Mouse (Mus musculus) liver, embryonic 11.5 days (tissue): ENCODE data around the gene Amigo1. TPM values are rescaled to one million over a fixed set of nuclear protein-coding genes. Genes with fewer than 3 reads are reported as not detected.
A peak's percentile ranks its signal among the peaks of the same experiment; 100 is the strongest.

ENCODE experiments used
- ATAC-seq: fragments of 200-750 bp; cut with Nextera tagmentation; replicated peaks from 2 replicates; pipeline ENCODE4 v1.8.0; 2017; ENCODE audit warnings: moderate number of reproducible peaks, mild to moderate bottlenecking, moderate TSS enrichment, moderate library complexity; ENCODE audit not compliant: low FRiP score
- DNase-seq: peaks from one replicate; pipeline ENCODE4 v3.0.0-alpha.2; 2017; ENCODE audit warnings: low spot score
- H3K27ac ChIP-seq: fragments of 300-500 bp; sonication (generic); 2 replicates; pipeline ENCODE4 v1.5.1; 2014; ENCODE audit warnings: mild to moderate bottlenecking, low read depth, low read length, control low read depth
- H3K27me3 ChIP-seq: fragments of 300-500 bp; sonication (generic); replicated peaks from 2 replicates; pipeline ENCODE4 v1.6.1; 2014; ENCODE audit warnings: low read length, mixed read lengths; ENCODE audit not compliant: control insufficient read depth, insufficient read depth
- H3K36me3 ChIP-seq: fragments of 300-500 bp; sonication (generic); 2 replicates; pipeline ENCODE4 v1.6.1; 2014; ENCODE audit warnings: mild to moderate bottlenecking, low read length, moderate library complexity, mixed read lengths; ENCODE audit not compliant: control insufficient read depth, insufficient read depth
- H3K4me1 ChIP-seq: fragments of 300-500 bp; sonication (generic); replicated peaks from 2 replicates; pipeline ENCODE4 v1.6.1; 2014; ENCODE audit warnings: low read length, mixed read lengths; ENCODE audit not compliant: control insufficient read depth, insufficient read depth
- H3K4me2 ChIP-seq: fragments of 300-500 bp; sonication (generic); 2 replicates; pipeline ENCODE4 v1.6.1; 2014; ENCODE audit warnings: mild to moderate bottlenecking, control low read depth, moderate library complexity
- H3K4me3 ChIP-seq: fragments of 300-500 bp; sonication (generic); 2 replicates; pipeline ENCODE4 v1.5.1; 2014; ENCODE audit warnings: low read depth, low read length, control low read depth
- H3K9ac ChIP-seq: fragments of 300-500 bp; sonication (generic); 2 replicates; pipeline ENCODE4 v1.6.1; 2014; ENCODE audit warnings: low read depth, low read length, control low read depth
- H3K9me3 ChIP-seq: fragments of 300-500 bp; sonication (generic); 2 replicates; pipeline ENCODE4 v1.6.1; 2016; ENCODE audit warnings: low read length, inconsistent platforms, mixed read lengths; ENCODE audit not compliant: control insufficient read depth
- WGBS: fragments of 180-500 bp; shearing (Covaris S2); extraction: QIAGEN DNeasy Blood & Tissue Kit; methylation state at CpG from one replicate; pipeline ENCODE4 v1.1.7; 2014; 5-methylcytosine and 5-hydroxymethylcytosine counted together
- polyA plus RNA-seq: library from polyadenylated mRNA; unstranded; fragments of >200 nt; fragmentation: Nextera tagmentation; extraction: Ambion mirVana; gene quantifications from 2 replicates; pipeline ENCODE4 v1.2.1, GENCODE M21; 2014

Gene Amigo1
- polyA plus RNA-seq, 1 experiment from 2014 or later, result 0.88 TPM

GRCm38 (mm10) chr3:108210771-108211139 lies 24.6 kb downstream of the Amigo1 start, which contains the start of gene Atxn7l2:
Atxn7l2 (minus strand) TSS chr3:108210934.
- ATAC-seq (peak; percentile 72), DNase-seq (no peak)
- Histone ChIP-seq H3K4me3 (peak within 1 kb of the TSS; percentile 63), H3K4me2 (peak within 1 kb of the TSS; percentile 89), H3K4me1 (peaks cover 16% of the 10 kb centered on the region), H3K9me3 (no peaks in the 10 kb centered on the region), H3K27ac (peak within 1 kb of the TSS; percentile 76), H3K9ac (peak within 1 kb of the TSS; percentile 75), H3K36me3 (peaks cover 8% of the 10 kb centered on the region), H3K27me3 (peaks cover 4% of the 10 kb centered on the region; the same call in 1 of the 2 replicates)
- WGBS, result under 1% methylated on average over 14 of the region's 14 CpGs

GRCm38 (mm10) chr3:108211845-108212244 lies 25.7 kb downstream of the Amigo1 start:
- no peak overlapping the region for H3K4me2 ChIP-seq
- H3K4me1 ChIP-seq, result peaks cover 16% of the 10 kb centered on the region
- H3K4me3 ChIP-seq, result no peak overlapping the region
- H3K36me3 ChIP-seq, result no peaks in the 10 kb centered on the region; the same call in 1 of the 2 replicates
- no peak overlapping the region for H3K9ac ChIP-seq
- WGBS, result 87% methylated on average over 6 of the region's 6 CpGs
- H3K27me3 ChIP-seq, result peaks cover 8% of the 10 kb centered on the region; the same call in 1 of the 2 replicates
- H3K9me3 ChIP-seq, result no peaks in the 10 kb centered on the region
- H3K27ac ChIP-seq, result no peak overlapping the region
- no peak for DNase-seq
- ATAC-seq, result no peak

- H3K4me1 ChIP-seq, result peaks cover 16% of the 10 kb centered on the region
- WGBS, result 80% methylated on average over 8 of the region's 8 CpGs
- no peak overlapping the region for H3K4me2 ChIP-seq
- no peaks in the 10 kb centered on the region for H3K36me3 ChIP-seq
- H3K4me3 ChIP-seq, result no peak overlapping the region
- no peak for ATAC-seq
- DNase-seq, result no peak
- H3K27ac ChIP-seq, result no peak overlapping the region
- peaks cover 8% of the 10 kb centered on the region; the same call in 1 of the 2 replicates for H3K27me3 ChIP-seq
- no peak overlapping the region for H3K9ac ChIP-seq
- no peaks in the 10 kb centered on the region for H3K9me3 ChIP-seq
Observed at GRCm38 (mm10) chr3:108212406-108212805, 26.3 kb downstream of the Amigo1 start.

GRCm38 (mm10) chr3:108214734-108215133 lies 28.6 kb downstream of the Amigo1 start:
- no peak overlapping the region for H3K9ac ChIP-seq
- no peak for DNase-seq
- 14% methylated on average over 5 of the region's 5 CpGs for WGBS
- H3K27me3 ChIP-seq, result peaks cover 13% of the 10 kb centered on the region; the same call in 1 of the 2 replicates
- H3K4me2 ChIP-seq, result no peak overlapping the region
- no peak for ATAC-seq
- no peaks in the 10 kb centered on the region for H3K9me3 ChIP-seq
- H3K4me3 ChIP-seq, result no peak overlapping the region
- no peaks in the 10 kb centered on the region for H3K36me3 ChIP-seq
- no peak overlapping the region for H3K27ac ChIP-seq
- H3K4me1 ChIP-seq, result 0 out of 2 replicates have a peak, but pooled peaks cover 3% of the 10 kb centered on the region

- Histone ChIP-seq H3K9ac (no peak overlapping the region), H3K4me3 (no peak overlapping the region), H3K9me3 (no peaks in the 10 kb centered on the region), H3K36me3 (no peaks in the 10 kb centered on the region), H3K27ac (no peak overlapping the region), H3K4me1 (no peaks in the 10 kb centered on the region), H3K27me3 (peaks cover 40% of the 10 kb centered on the region), H3K4me2 (no peak overlapping the region)
- DNase-seq (no peak), ATAC-seq (no peak)
- WGBS, result 76% methylated on average over 3 of the region's 3 CpGs
Observed at GRCm38 (mm10) chr3:108220661-108221060, 34.5 kb downstream of the Amigo1 start.

- Histone ChIP-seq H3K4me3 (peak overlapping the region; percentile 47), H3K27ac (no peak overlapping the region), H3K36me3 (no peaks in the 10 kb centered on the region), H3K4me2 (peak overlapping the region; percentile 64), H3K9me3 (no peaks in the 10 kb centered on the region), H3K9ac (no peak overlapping the region), H3K27me3 (peaks cover 57% of the 10 kb centered on the region), H3K4me1 (peaks cover 2% of the 10 kb centered on the region; the same call in 1 of the 2 replicates)
- DNase-seq, result no peak
- ATAC-seq, result no peak
- WGBS, result 4% methylated on average over 66 of the region's 67 CpGs
Observed at GRCm38 (mm10) chr3:108225711-108226557, 39.8 kb downstream of the Amigo1 start.

GRCm38 (mm10) chr3:108226558-108227350 lies 40.6 kb downstream of the Amigo1 start, which contains the start of gene Sypl2:
Sypl2 (minus strand) TSS chr3:108226648.
- peak within 1 kb of the TSS; percentile 64 for H3K4me2 ChIP-seq
- ATAC-seq (no peak), DNase-seq (peak; percentile 55)
- H3K4me3 ChIP-seq, result peak within 1 kb of the TSS; percentile 47
- H3K9ac ChIP-seq, result no peak within 1 kb of the TSS
- H3K27ac ChIP-seq, result no peak within 1 kb of the TSS
- H3K27me3 ChIP-seq, result peaks cover 55% of the 10 kb centered on the region
- 8% methylated on average over 36 of the region's 44 CpGs for WGBS
- H3K9me3 ChIP-seq, result no peaks in the 10 kb centered on the region
- H3K4me1 ChIP-seq, result peaks cover 2% of the 10 kb centered on the region; the same call in 1 of the 2 replicates
- H3K36me3 ChIP-seq, result no peaks in the 10 kb centered on the region

- no peaks in the 10 kb centered on the region for H3K36me3 ChIP-seq
- H3K4me3 ChIP-seq, result no peak overlapping the region
- H3K4me1 ChIP-seq, result peaks cover 2% of the 10 kb centered on the region; the same call in 1 of the 2 replicates
- H3K4me2 ChIP-seq, result no peak overlapping the region
- no peak overlapping the region for H3K9ac ChIP-seq
- H3K27me3 ChIP-seq, result peaks cover 51% of the 10 kb centered on the region
- DNase-seq, result no peak
- WGBS, result 72% methylated on average over 2 of the region's 2 CpGs
- no peak overlapping the region for H3K27ac ChIP-seq
- no peaks in the 10 kb centered on the region for H3K9me3 ChIP-seq
- ATAC-seq, result no peak
Observed at GRCm38 (mm10) chr3:108227521-108227920, 41.4 kb downstream of the Amigo1 start.
